Mouse (Mus musculus) limb, embryonic 11.5 days (tissue): ENCODE data around the gene Megf8. TPM values are rescaled to one million over a fixed set of nuclear protein-coding genes. Genes with fewer than 3 reads are reported as not detected.

ENCODE experiments used
- ATAC-seq: fragments of 200-750 bp; cut with Nextera tagmentation; 2 replicates; pipeline ENCODE4 v1.8.0; 2017; ENCODE audit warnings: low read depth; ENCODE audit not compliant: insufficient number of reproducible peaks, low FRiP score, low TSS enrichment
- DNase-seq: peaks from one replicate; pipeline ENCODE4 v3.0.0-alpha.2; 2015; ENCODE audit warnings: low spot score
- H3K27ac ChIP-seq: fragments of 300-500 bp; sonication (generic); replicated peaks from 2 replicates; pipeline ENCODE4 v1.5.1; 2014; ENCODE audit warnings: low read depth, mild to moderate bottlenecking, low read length
- H3K27me3 ChIP-seq: fragments of 300-500 bp; sonication (generic); 2 replicates; pipeline ENCODE4 v1.6.1; 2014; ENCODE audit warnings: mild to moderate bottlenecking, low read length, mixed read lengths; ENCODE audit not compliant: control insufficient read depth, insufficient read depth
- H3K36me3 ChIP-seq: fragments of 300-500 bp; sonication (generic); 2 replicates; pipeline ENCODE4 v1.6.1; 2014; ENCODE audit warnings: mild to moderate bottlenecking, low read length, moderate library complexity, mixed read lengths; ENCODE audit not compliant: control insufficient read depth, insufficient read depth
- H3K4me1 ChIP-seq: fragments of 300-500 bp; sonication (generic); 2 replicates; pipeline ENCODE4 v1.6.1; 2014; ENCODE audit warnings: low read length, mixed read lengths; ENCODE audit not compliant: control insufficient read depth, insufficient read depth
- H3K4me2 ChIP-seq: fragments of 300-500 bp; sonication (generic); 2 replicates; pipeline ENCODE4 v1.6.1; 2014; ENCODE audit warnings: low read depth, mild to moderate bottlenecking, moderate library complexity; ENCODE audit not compliant: severe bottlenecking
- H3K4me3 ChIP-seq: fragments of 300-500 bp; sonication (generic); 2 replicates; pipeline ENCODE4 v1.5.1; 2014; ENCODE audit warnings: low read depth, low read length
- H3K9ac ChIP-seq: fragments of 300-500 bp; sonication (generic); 2 replicates; pipeline ENCODE4 v1.6.1; 2014; ENCODE audit warnings: mild to moderate bottlenecking, low read length
- H3K9me3 ChIP-seq: fragments of 300-500 bp; sonication (generic); 2 replicates; pipeline ENCODE4 v1.6.1; 2016; ENCODE audit warnings: low read length; ENCODE audit not compliant: control insufficient read depth
- WGBS: fragments of 180-500 bp; shearing (Covaris S2); extraction: QIAGEN DNeasy Blood & Tissue Kit; methylation state at CpG from one replicate; pipeline ENCODE4 v1.1.7; 2014; 5-methylcytosine and 5-hydroxymethylcytosine counted together
- polyA plus RNA-seq: library from polyadenylated mRNA; unstranded; fragments of >200 nt; fragmentation: Nextera tagmentation; extraction: Ambion mirVana; gene quantifications from 2 replicates; pipeline ENCODE4 v1.2.1, GENCODE M21; 2014

The Megf8 gene
- polyA plus RNA-seq, 1 experiment from 2014 or later, result 14.4 TPM

- no peak overlapping the region for H3K4me3 ChIP-seq
- H3K4me2 ChIP-seq, result no peak overlapping the region
- H3K9ac ChIP-seq, result no peak overlapping the region
- DNase-seq (no peak), ATAC-seq (no peak)
- no peaks in the 10 kb centered on the region for H3K9me3 ChIP-seq
- H3K27ac ChIP-seq, result no peak overlapping the region
- H3K27me3 ChIP-seq, result peaks cover 19% of the 10 kb centered on the region
- 96% methylated on average over 17 of the region's 17 CpGs for WGBS
- H3K4me1 ChIP-seq, result peaks cover 5% of the 10 kb centered on the region
- H3K36me3 ChIP-seq, result peaks cover 21% of the 10 kb centered on the region
These were observed 46.7 kb downstream of the Megf8 start for GRCm38 (mm10) chr7:25363632-25364031.

GRCm38 (mm10) chr7:25365937-25366625, 49.1 kb downstream of the Megf8 start:
- H3K9me3 ChIP-seq, result no peaks in the 10 kb centered on the region
- H3K27ac ChIP-seq, result no peak overlapping the region
- peaks cover 34% of the 10 kb centered on the region for H3K27me3 ChIP-seq
- H3K36me3 ChIP-seq, result peaks cover 5% of the 10 kb centered on the region; the same call in 1 of the 2 replicates
- ATAC-seq, result no peak
- H3K4me1 ChIP-seq, result peaks cover 5% of the 10 kb centered on the region
- H3K9ac ChIP-seq, result no peak overlapping the region
- no peak for DNase-seq
- no peak overlapping the region for H3K4me2 ChIP-seq
- no peak overlapping the region for H3K4me3 ChIP-seq
- 59% methylated on average over 13 of the region's 13 CpGs for WGBS

GRCm38 (mm10) chr7:25367632-25368293, 50.8 kb downstream of the Megf8 start:
- Histone ChIP-seq H3K4me1 (peaks cover 5% of the 10 kb centered on the region), H3K27ac (no peak overlapping the region), H3K9me3 (no peaks in the 10 kb centered on the region), H3K4me3 (no peak overlapping the region), H3K27me3 (peaks cover 34% of the 10 kb centered on the region), H3K4me2 (no peak overlapping the region), H3K9ac (peak overlapping the region; percentile 30), H3K36me3 (peaks cover 5% of the 10 kb centered on the region; the same call in 1 of the 2 replicates)
- WGBS, result 2% methylated on average over 33 of the region's 33 CpGs
- peak; percentile 66 for DNase-seq
- ATAC-seq, result no peak

- WGBS, result 28% methylated on average over 12 of the region's 12 CpGs
- ATAC-seq (no peak), DNase-seq (no peak)
- Histone ChIP-seq H3K36me3 (peaks cover 5% of the 10 kb centered on the region; the same call in 1 of the 2 replicates), H3K9ac (no peak overlapping the region), H3K4me3 (no peak overlapping the region), H3K27me3 (peaks cover 34% of the 10 kb centered on the region), H3K4me1 (peaks cover 5% of the 10 kb centered on the region), H3K4me2 (no peak overlapping the region), H3K9me3 (no peaks in the 10 kb centered on the region), H3K27ac (no peak overlapping the region)
These were observed 51.4 kb downstream of the Megf8 start for GRCm38 (mm10) chr7:25368333-25368732.

- WGBS, result 52% methylated on average over 12 of the region's 12 CpGs
- Histone ChIP-seq H3K36me3 (no peaks in the 10 kb centered on the region), H3K4me1 (peaks cover 5% of the 10 kb centered on the region), H3K27me3 (peaks cover 34% of the 10 kb centered on the region), H3K9me3 (no peaks in the 10 kb centered on the region), H3K9ac (no peak within 1 kb of the TSS), H3K27ac (no peak within 1 kb of the TSS), H3K4me3 (no peak within 1 kb of the TSS), H3K4me2 (no peak within 1 kb of the TSS)
- DNase-seq, result no peak
- ATAC-seq, result no peak
These were observed 52.2 kb downstream of the Megf8 start, which contains the start of gene Cnfn for GRCm38 (mm10) chr7:25369058-25369749. Gene Cnfn, minus strand, starts transcription at chr7:25369724.

- H3K27ac ChIP-seq, result no peak overlapping the region
- no peak overlapping the region for H3K4me3 ChIP-seq
- DNase-seq, result no peak
- no peak for ATAC-seq
- no peaks in the 10 kb centered on the region for H3K9me3 ChIP-seq
- H3K9ac ChIP-seq, result no peak overlapping the region
- no peaks in the 10 kb centered on the region for H3K36me3 ChIP-seq
- peaks cover 28% of the 10 kb centered on the region for H3K27me3 ChIP-seq
- peaks cover 9% of the 10 kb centered on the region for H3K4me1 ChIP-seq
- no peak overlapping the region for H3K4me2 ChIP-seq
- 81% methylated on average over 5 of the region's 5 CpGs for WGBS
These were observed 55.5 kb downstream of the Megf8 start for GRCm38 (mm10) chr7:25372441-25372840.

- Histone ChIP-seq H3K9me3 (no peaks in the 10 kb centered on the region), H3K27ac (no peak overlapping the region), H3K36me3 (no peaks in the 10 kb centered on the region), H3K4me1 (peaks cover 10% of the 10 kb centered on the region), H3K27me3 (no peaks in the 10 kb centered on the region), H3K9ac (no peak overlapping the region), H3K4me3 (0 out of 2 replicates have a peak overlapping the region, but pooled peaks have one; percentile 6), H3K4me2 (peak overlapping the region; percentile 42)
- no peak for ATAC-seq
- DNase-seq, result peak; percentile 78
- 7% methylated on average over 17 of the region's 17 CpGs for WGBS
These were observed 59.6 kb downstream of the Megf8 start for GRCm38 (mm10) chr7:25376556-25376955.

GRCm38 (mm10) chr7:25377100-25377700, 60.2 kb downstream of the Megf8 start:
- no peak overlapping the region for H3K4me3 ChIP-seq
- no peaks in the 10 kb centered on the region for H3K9me3 ChIP-seq
- ATAC-seq (no peak), DNase-seq (no peak)
- peak overlapping the region; percentile 42 for H3K4me2 ChIP-seq
- no peak overlapping the region for H3K9ac ChIP-seq
- no peaks in the 10 kb centered on the region for H3K27me3 ChIP-seq
- H3K4me1 ChIP-seq, result peaks cover 10% of the 10 kb centered on the region
- WGBS, result 46% methylated on average over 7 of the region's 8 CpGs
- no peaks in the 10 kb centered on the region for H3K36me3 ChIP-seq
- H3K27ac ChIP-seq, result no peak overlapping the region
